Mouse (Mus musculus): ENCODE data around the gene Arsb.

Arsb gene

DNA sequence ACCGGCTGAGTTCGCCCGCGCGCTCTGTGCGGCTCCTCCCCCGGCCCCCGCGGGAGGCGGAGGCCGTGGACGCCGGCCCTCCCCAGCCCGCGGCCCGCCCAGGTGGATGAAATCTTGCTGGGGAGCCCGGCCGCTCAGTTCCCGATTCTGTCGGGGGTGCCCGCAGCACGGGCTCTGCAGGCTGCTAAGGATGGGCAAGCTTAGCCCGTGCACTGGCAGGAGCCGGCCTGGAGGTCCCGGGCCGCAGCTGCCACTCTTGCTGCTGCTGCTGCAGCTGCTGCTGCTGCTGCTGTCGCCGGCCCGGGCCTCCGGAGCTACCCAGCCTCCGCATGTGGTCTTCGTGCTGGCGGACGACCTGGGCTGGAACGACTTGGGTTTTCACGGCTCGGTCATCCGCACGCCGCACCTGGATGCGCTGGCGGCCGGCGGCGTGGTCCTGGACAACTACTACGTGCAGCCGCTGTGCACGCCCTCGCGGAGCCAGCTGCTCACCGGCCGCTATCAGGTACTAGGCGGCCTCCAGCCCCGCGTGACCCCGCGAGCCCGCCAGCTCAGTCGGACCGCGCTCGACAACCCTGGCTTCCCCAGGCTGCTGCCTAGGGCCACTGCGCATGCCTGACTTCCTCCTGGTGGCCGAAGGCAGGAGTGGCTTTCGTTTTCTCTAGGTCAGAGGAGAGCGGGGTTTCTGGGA, at the start of gene Arsb:
Gene Arsb, plus strand, starts transcription at position 43 of the 691 bp plus-strand sequence.
- peak; percentile 64 to 67 for DNase-seq (ENCODE audit: low spot score in 2 of 2)

GRCm38 (mm10) chr13:93721916-93722315, 49.5 kb upstream of the Arsb start:
- DNase-seq (ENCODE audit: low spot score in 2 of 2), result no peak

GRCm38 (mm10) chr13:93723455-93723854, 48.0 kb upstream of the Arsb start:
- no peak for DNase-seq (ENCODE audit: low spot score in 2 of 2)

DNA sequence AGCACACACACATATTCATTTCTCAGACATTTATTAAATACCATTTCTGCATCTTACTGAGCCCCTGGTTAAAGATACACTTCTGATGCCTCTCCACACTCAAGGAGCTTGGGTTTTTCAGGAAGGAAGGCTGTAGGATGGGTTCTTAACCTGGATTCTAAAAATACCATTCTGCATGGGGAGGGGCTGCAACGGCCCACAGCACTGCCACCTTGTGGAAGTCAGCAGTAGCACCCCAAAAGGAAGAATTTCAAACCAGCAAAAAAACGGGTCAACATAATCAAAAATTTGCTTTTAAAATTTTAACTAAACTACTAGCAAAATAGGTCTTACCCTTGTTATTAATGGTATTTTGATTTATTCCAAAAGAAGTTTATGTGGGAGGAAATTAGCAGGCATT, 47.2 kb upstream of the Arsb start:
- no peak for DNase-seq (ENCODE audit: low spot score in 2 of 2)

GRCm38 (mm10) chr13:93735131-93735636, 36.2 kb upstream of the Arsb start:
- DNase-seq (ENCODE audit: low spot score in 2 of 2), result no peak

- no peak for DNase-seq (ENCODE audit: low spot score in 2 of 2)
Observed at GRCm38 (mm10) chr13:93744118-93744517, 27.3 kb upstream of the Arsb start.

- no peak for DNase-seq (ENCODE audit: low spot score in 2 of 2)
Observed at GRCm38 (mm10) chr13:93752597-93753400, 18.6 kb upstream of the Arsb start.

- DNase-seq (ENCODE audit: low spot score in 2 of 2), result no peak
Observed at GRCm38 (mm10) chr13:93755084-93755483, 16.3 kb upstream of the Arsb start.

DNA sequence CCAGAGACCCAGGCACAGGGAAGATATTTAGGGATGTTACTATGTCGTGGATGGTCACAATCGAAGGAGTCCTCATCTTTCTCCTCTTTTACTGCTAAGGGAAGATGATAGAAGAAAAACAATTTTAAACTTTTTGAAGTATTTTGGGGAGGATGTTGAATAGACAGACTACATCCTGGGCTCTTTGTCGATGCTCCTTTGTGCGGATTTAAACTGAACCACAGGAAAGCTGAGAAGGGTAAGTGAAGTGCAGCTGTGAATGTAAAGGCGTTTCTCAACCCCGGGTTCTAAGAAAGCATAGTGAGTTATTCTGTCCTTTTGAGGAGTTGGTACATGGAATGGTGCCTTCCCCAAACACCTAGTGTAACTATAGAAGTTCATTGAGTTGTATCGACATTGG, 14.8 kb upstream of the Arsb start:
- no peak for DNase-seq (ENCODE audit: low spot score in 2 of 2)

- DNase-seq (ENCODE audit: low spot score in 2 of 2), result no peak
Observed at GRCm38 (mm10) chr13:93757514-93757913, 13.9 kb upstream of the Arsb start.

GRCm38 (mm10) chr13:93758149-93758898, 13.1 kb upstream of the Arsb start:
- DNase-seq (ENCODE audit: low spot score in 2 of 2), result no peak

DNA sequence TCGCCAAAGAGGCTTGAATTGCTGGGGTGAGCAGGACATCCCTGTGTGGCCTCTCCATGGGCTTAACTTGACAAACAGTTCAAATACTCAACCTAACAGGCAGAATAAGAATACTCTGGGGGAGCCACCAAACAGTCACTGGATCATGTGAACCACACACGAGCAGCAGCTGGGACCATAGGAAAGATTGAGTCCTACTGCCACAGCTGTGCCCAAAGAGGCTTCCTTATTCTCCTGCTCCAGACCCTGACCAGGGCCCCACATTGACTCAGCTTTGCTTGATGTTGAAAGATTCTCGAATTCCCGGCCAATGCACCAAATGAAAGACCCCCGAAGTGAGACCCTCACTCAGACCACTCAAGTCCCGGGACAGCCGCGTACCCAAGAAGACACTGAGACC, 9.6 kb upstream of the Arsb start:
- DNase-seq (ENCODE audit: low spot score in 2 of 2), result no peak

DNA sequence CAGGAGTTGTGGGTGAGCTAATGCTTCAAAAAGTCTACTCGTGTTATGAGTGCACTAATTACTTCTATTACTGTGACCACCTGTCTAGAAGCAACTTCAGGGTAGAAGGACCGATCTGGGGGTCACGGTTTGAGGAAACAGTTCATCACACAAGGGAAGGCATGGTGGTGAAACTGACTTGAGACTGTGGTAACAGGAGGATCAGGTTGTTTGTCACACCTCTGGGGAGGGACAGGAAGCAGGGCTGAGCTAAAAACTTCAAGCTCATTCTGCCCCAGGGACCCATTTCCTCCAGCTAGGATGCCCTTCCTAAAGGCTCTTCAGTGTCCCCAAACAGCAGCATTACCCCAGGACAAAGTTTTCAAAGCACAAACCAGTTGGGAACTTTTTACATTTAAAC, 8.6 kb upstream of the Arsb start:
- no peak for DNase-seq (ENCODE audit: low spot score in 2 of 2)

GRCm38 (mm10) chr13:93764321-93764973, 7.0 kb upstream of the Arsb start:
- no peak for DNase-seq (ENCODE audit: low spot score in 2 of 2)

DNA sequence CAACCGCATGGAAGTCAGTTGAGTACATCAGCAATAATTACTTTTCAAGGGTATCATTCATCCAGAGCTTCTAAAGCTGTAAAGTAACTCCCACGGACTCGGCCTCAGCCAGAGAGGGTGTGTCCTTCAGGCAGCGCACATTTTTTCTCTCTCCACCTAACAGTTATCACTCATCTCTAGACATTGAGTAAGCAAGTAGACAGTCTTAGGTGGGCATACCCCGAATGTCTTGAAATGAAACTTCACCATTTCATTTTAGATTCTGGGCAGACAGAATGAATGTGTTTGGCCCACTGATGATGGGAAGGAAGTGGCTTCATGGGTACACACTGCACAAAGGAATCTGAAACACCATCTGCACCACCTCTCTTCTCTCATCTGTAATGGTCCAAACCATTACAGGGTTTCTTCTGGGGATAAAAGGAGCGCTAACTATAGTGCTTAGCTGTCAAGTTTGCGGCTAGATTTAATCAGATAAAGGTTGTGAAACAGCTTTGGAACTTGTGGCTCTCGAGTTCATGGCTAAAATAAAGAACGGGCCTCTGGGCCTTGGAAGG, 321 bp upstream of the Arsb start:
- no peak for DNase-seq (ENCODE audit: low spot score in 2 of 2)

- DNase-seq (ENCODE audit: low spot score in 2 of 2), result no peak
Observed at GRCm38 (mm10) chr13:93772279-93772636, 828 bp downstream of the Arsb start.

- DNase-seq (ENCODE audit: low spot score in 2 of 2), result no peak
Observed at GRCm38 (mm10) chr13:93772861-93773260, 1.4 kb downstream of the Arsb start.

GRCm38 (mm10) chr13:93773704-93774315, 2.4 kb downstream of the Arsb start:
- DNase-seq (ENCODE audit: low spot score in 2 of 2), result no peak

DNA sequence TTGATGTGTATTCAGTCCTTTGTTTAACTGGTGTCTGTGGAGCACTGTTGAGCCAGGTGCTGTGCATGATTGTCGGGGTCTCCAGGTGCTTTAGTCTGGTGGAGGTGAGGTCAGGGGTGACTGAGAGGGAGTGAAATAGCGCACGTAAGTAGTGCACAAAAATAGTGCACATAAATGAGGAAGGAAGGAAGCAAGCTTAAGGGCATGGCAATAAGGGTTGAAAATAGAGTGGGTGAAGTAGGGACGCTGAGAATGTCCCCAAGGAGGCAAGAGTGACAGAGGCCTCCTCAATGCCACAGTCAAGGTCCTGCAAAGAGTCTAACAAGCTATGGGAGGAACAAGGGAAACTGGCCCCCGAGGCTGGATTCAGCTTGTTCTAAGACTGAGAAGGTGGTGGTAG, 11.4 kb downstream of the Arsb start:
- DNase-seq (ENCODE audit: low spot score in 2 of 2), result no peak

DNA sequence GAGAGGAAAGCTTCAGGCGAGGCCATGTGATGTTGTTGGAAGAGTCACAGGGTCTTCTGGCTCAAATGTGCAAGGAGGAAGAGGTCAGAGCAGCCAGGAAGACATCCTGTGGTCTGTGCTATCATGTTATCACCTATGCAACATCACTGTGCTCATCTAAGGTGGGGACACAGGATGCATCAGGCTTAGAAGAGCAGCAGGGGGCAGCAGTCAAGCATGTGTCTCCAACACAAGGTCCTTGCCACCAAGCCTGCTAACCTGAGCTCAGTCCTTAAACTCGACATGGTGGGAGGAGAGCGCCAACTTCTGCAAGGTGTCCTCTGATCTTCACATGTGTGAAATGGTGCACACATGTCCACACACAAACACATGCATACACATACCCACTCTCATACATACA, 13.9 kb downstream of the Arsb start:
- no peak for DNase-seq (ENCODE audit: low spot score in 2 of 2)

GRCm38 (mm10) chr13:93786051-93786450, 14.6 kb downstream of the Arsb start:
- DNase-seq (ENCODE audit: low spot score in 2 of 2), result no peak
